Mouse (Mus musculus): Measurements from ENCODE around the gene Sypl. TPM values are rescaled to one million over a fixed set of nuclear protein-coding genes. Genes with fewer than 3 reads are reported as not detected.

Sypl gene
- 98.4 and 102 TPM in 2 replicates for polyA plus RNA-seq (2015; fragmentation: Nextera tagmentation; extraction: Ambion mirVana)

DNA sequence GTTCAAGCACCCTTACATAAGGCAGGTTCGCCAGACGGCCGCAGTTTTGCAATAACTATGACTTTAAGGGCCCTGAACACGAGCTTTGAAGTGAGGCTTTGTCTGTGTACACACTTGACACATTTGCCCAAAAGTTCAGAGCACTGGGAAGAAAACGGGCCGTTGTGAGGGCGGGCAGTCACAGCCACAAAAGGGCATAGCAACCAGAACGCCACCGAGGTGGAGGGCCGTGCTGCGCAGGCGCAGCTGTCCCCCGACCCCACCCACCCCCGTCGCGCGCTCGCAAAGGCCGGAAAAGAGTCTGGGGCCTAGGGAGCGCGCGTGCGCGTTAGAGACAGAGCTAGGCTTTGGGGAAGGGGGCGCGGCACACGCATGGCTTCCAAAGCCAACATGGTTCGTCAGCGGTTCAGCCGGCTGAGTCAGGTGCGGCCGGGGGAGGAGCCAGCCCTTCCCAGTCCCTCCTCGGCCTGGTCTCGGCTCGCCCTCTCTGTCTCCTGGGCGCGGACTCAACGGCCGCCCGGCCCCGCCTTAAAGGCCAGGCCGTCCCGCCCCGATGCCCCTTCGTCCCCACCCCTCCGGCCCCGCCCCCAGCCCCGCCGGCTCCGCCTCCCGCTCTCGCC is at the start of gene Sypl:
Gene Sypl, plus strand, starts transcription at position 296 of the 620 bp plus-strand sequence.
- 0% methylated on average over 52 of the region's 52 CpGs for WGBS
- no peaks in the 10 kb centered on the region for H3K9me3 ChIP-seq (replicated peaks)
- peak within 1 kb of the TSS; percentile 93 for H3K4me3 ChIP-seq
- H3K9ac ChIP-seq, result peak within 1 kb of the TSS; percentile 84
- peak within 1 kb of the TSS; percentile 71 for H3K4me2 ChIP-seq
- peak; percentile 99 for ATAC-seq (replicated peaks; ENCODE audit: insufficient number of reproducible peaks, insufficient read depth, low FRiP score, low read depth)
- H3K4me1 ChIP-seq (replicated peaks), result peaks cover 23% of the 10 kb centered on the region
- H3K36me3 ChIP-seq, result no peaks in the 10 kb centered on the region
- H3K27ac ChIP-seq, result peak within 1 kb of the TSS; percentile 100
- H3K27me3 ChIP-seq, result no peaks in the 10 kb centered on the region

DNA sequence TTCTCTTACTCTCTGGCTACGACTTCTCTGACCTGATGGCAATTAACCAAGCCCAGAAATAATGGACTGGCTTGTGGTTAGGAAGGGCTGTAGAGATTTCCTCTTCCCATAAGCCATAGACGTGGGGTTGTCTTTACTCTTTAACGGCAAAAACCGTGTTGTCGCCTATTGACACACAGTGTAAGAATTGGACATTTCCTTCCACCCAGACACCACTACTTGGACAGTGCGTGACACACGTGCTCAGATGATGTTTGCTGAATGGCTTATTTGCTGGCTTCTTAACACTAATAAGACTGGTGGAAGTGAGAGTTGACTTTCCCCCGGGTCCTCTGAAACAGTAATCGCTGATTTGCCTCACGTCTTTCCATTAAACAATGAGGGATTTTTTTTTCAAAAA is 44.0 kb upstream of the Sypl start:
- peaks cover 11% of the 10 kb centered on the region; the same call in 1 of the 2 replicates for H3K4me1 ChIP-seq (replicated peaks)
- H3K9me3 ChIP-seq (replicated peaks), result no peaks in the 10 kb centered on the region
- H3K27ac ChIP-seq, result no peak overlapping the region
- WGBS, result 54% methylated on average over 10 of the region's 10 CpGs
- H3K27me3 ChIP-seq, result peaks cover 5% of the 10 kb centered on the region; the same call in 1 of the 2 replicates
- H3K4me2 ChIP-seq, result no peak overlapping the region
- no peak overlapping the region for H3K4me3 ChIP-seq
- no peaks in the 10 kb centered on the region for H3K36me3 ChIP-seq
- no peak for ATAC-seq (replicated peaks; ENCODE audit: insufficient number of reproducible peaks, insufficient read depth, low FRiP score, low read depth)
- no peak overlapping the region for H3K9ac ChIP-seq

DNA sequence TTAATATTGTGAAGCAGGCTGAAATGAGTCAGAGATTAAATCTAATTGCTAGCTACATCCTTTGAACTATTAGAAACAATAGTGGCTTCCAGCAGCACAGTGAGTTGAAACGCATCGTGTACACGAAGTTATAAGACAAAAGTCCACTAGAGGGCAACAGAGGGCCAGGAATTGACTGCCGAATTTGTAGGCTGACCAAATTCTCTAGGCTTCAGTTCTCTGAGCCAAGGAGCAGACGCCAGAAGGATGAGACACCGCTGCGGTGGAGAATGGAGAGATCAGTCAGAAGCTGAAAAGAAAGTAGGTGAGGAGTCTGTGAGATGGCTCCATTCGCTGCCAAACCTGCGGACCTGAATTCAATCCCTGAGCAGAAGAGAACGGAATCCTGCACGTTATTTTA is 43.6 kb upstream of the Sypl start:
- H3K9ac ChIP-seq, result no peak overlapping the region
- H3K9me3 ChIP-seq (replicated peaks), result no peaks in the 10 kb centered on the region
- H3K36me3 ChIP-seq, result no peaks in the 10 kb centered on the region
- 14% methylated on average over 11 of the region's 11 CpGs for WGBS
- no peak for ATAC-seq (replicated peaks; ENCODE audit: insufficient number of reproducible peaks, insufficient read depth, low FRiP score, low read depth)
- H3K27ac ChIP-seq, result no peak overlapping the region
- H3K4me1 ChIP-seq (replicated peaks), result peaks cover 11% of the 10 kb centered on the region; the same call in 1 of the 2 replicates
- peak overlapping the region; percentile 53 for H3K4me2 ChIP-seq
- H3K4me3 ChIP-seq, result no peak overlapping the region
- H3K27me3 ChIP-seq, result peaks cover 5% of the 10 kb centered on the region; the same call in 1 of the 2 replicates

DNA sequence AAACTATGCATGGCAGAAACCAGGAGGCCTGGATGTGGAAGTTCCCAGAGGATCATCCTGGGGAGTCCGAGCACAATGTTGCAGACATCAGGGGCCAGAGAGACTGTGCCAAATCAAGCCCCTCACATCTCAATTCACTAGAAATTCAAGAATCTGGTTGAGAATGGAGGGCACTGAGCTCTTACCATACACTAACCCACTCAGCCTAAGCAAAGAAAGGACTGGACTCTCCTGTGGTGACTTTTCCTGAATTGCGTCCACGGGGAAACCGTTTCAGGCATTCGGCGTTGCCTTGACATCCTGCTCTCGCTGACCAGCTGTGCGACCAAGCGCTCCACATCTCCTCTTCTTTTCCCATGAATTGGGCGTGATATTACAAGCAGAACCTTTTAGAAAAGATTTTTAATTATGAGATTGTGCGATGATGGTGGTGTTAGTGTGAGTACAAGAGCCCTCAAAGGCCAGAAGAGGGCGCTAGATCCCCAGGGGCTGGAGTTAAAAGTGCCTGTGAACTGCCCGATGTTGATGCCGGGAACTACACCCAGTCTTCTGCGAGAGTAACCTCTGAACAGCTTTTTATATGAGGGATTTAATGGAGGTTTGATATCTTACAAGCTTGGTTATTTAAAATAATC is 43.0 kb upstream of the Sypl start:
- no peak overlapping the region for H3K27ac ChIP-seq
- H3K36me3 ChIP-seq, result no peaks in the 10 kb centered on the region
- H3K9me3 ChIP-seq (replicated peaks), result no peaks in the 10 kb centered on the region
- ATAC-seq (replicated peaks; ENCODE audit: insufficient number of reproducible peaks, insufficient read depth, low FRiP score, low read depth), result no peak
- no peak overlapping the region for H3K9ac ChIP-seq
- H3K27me3 ChIP-seq, result peaks cover 5% of the 10 kb centered on the region; the same call in 1 of the 2 replicates
- H3K4me3 ChIP-seq, result no peak overlapping the region
- 37% methylated on average over 15 of the region's 15 CpGs for WGBS
- peak overlapping the region; percentile 53 for H3K4me2 ChIP-seq
- H3K4me1 ChIP-seq (replicated peaks), result peaks cover 11% of the 10 kb centered on the region; the same call in 1 of the 2 replicates

DNA sequence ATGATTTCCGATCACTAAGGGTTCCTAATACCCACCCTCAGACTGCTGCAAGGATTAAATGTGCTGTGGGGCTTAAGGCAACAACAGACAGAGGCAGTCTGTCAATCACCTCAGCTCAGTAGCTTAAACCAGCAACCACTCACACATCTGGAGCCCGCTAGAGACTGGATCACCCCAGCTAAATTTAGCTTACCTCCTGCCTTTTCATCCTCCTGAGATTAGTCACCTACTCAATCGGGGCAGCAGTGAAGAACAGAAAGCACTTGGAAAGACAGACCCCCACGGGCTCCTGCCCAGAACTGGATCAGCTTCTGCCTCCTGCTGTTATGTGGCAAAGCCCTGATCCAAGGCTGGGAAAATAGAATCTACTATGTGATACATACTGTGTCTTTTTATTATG is 42.1 kb upstream of the Sypl start:
- Histone ChIP-seq H3K36me3 (no peaks in the 10 kb centered on the region), H3K9ac (no peak overlapping the region), H3K4me3 (no peak overlapping the region), H3K27ac (no peak overlapping the region), H3K4me1 (replicated peaks) (peaks cover 11% of the 10 kb centered on the region; the same call in 1 of the 2 replicates), H3K27me3 (peaks cover 5% of the 10 kb centered on the region; the same call in 1 of the 2 replicates), H3K4me2 (no peak overlapping the region), H3K9me3 (replicated peaks) (no peaks in the 10 kb centered on the region)
- WGBS, result 29% methylated on average over 4 of the region's 4 CpGs
- no peak for ATAC-seq (replicated peaks; ENCODE audit: insufficient number of reproducible peaks, insufficient read depth, low FRiP score, low read depth)

DNA sequence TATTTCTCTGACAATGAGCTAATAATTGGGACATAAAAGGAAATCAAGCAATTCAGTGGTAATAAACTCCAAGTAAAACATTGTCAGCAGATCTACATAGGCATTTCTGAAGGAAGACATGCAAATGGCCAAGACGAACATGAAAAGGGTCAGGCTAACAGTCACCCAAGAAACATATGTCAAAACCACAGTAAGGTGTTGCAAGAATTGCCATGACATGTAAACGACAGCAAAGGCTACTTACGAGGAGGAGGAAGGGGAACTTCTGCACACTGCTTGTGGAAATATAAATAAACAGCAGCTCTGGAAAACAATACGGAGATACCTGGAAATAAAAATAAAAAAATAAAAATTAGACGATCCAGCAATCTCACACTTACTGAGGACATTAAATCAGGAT is 40.9 kb upstream of the Sypl start:
- WGBS, result 62% methylated on average over 5 of the region's 5 CpGs
- ATAC-seq (replicated peaks; ENCODE audit: insufficient number of reproducible peaks, insufficient read depth, low FRiP score, low read depth), result no peak
- H3K9me3 ChIP-seq (replicated peaks), result no peaks in the 10 kb centered on the region
- H3K4me1 ChIP-seq (replicated peaks), result peaks cover 11% of the 10 kb centered on the region; the same call in 1 of the 2 replicates
- H3K9ac ChIP-seq, result no peak overlapping the region
- no peak overlapping the region for H3K4me2 ChIP-seq
- H3K4me3 ChIP-seq, result no peak overlapping the region
- no peak overlapping the region for H3K27ac ChIP-seq
- H3K27me3 ChIP-seq, result peaks cover 5% of the 10 kb centered on the region; the same call in 1 of the 2 replicates
- no peaks in the 10 kb centered on the region for H3K36me3 ChIP-seq

DNA sequence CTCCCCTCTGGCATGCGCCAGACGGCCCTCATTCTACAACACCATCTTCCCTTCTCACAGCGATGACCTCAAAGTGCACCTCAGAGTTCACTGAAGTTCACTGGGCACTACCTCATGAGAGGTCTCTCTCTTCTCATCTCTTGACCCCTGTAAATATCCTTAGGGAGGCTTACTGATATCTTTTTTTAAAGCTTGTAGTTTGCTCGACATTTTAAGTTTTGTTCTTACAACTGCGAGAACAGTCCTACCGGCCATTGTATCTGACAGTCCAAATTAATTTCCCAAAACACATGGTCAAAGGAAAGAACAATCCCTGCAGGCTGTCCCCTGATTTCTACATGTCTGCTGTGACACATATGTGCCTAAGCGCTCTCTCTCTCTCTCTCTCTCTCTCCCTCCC is 35.0 kb upstream of the Sypl start:
- Histone ChIP-seq H3K27me3 (no peaks in the 10 kb centered on the region), H3K27ac (no peak overlapping the region), H3K9me3 (replicated peaks) (no peaks in the 10 kb centered on the region), H3K4me2 (no peak overlapping the region), H3K36me3 (no peaks in the 10 kb centered on the region), H3K9ac (no peak overlapping the region), H3K4me1 (replicated peaks) (no peaks in the 10 kb centered on the region), H3K4me3 (no peak overlapping the region)
- no peak for ATAC-seq (replicated peaks; ENCODE audit: insufficient number of reproducible peaks, insufficient read depth, low FRiP score, low read depth)
- WGBS, result 73% methylated on average over 7 of the region's 7 CpGs

DNA sequence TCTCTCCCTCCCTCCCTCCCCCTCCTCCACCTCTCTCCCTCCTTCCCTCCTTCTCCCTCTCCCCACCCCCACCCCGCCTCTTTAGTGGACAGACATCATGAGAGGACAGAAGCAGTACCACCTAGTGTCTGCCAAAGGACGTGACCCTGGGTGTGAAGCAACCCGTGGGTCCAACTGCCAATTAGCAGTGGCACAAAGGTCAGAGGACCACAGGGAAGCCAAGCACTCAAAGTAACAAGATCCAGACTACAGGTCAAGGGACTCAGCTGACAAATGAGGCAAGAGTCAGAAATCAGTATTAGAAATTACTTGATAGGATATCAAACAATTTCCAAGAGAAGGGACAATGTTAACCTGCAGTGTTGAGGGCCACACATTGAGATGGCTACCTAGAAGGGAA is 34.6 kb upstream of the Sypl start:
- H3K27ac ChIP-seq, result no peak overlapping the region
- H3K36me3 ChIP-seq, result no peaks in the 10 kb centered on the region
- H3K9me3 ChIP-seq (replicated peaks), result no peaks in the 10 kb centered on the region
- 41% methylated on average over 3 of the region's 3 CpGs for WGBS
- H3K4me3 ChIP-seq, result no peak overlapping the region
- no peak overlapping the region for H3K4me2 ChIP-seq
- no peak for ATAC-seq (replicated peaks; ENCODE audit: insufficient number of reproducible peaks, insufficient read depth, low FRiP score, low read depth)
- no peaks in the 10 kb centered on the region for H3K4me1 ChIP-seq (replicated peaks)
- no peak overlapping the region for H3K9ac ChIP-seq
- no peaks in the 10 kb centered on the region for H3K27me3 ChIP-seq

DNA sequence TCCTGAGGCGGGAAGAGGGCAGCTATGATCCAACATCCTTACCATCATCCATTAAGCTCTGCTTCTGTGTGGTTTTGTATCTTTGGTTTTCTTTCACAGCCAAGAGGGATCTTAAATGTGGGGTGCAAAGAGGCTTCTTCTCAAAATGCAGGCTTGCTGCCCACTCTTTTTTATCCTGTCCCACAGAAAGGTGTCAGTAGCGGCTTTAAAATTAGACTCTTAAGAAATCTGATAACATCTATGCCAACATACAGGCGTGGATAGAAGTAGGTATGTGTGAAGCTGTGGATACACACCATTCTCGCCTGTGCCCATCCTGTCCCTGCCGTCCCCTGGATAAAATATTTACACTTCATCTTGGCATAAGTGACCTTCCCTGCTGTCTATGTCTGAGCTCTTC is 34.2 kb upstream of the Sypl start:
- Histone ChIP-seq H3K9me3 (replicated peaks) (no peaks in the 10 kb centered on the region), H3K4me1 (replicated peaks) (no peaks in the 10 kb centered on the region), H3K36me3 (no peaks in the 10 kb centered on the region), H3K27me3 (no peaks in the 10 kb centered on the region), H3K4me2 (no peak overlapping the region), H3K27ac (no peak overlapping the region), H3K9ac (no peak overlapping the region), H3K4me3 (no peak overlapping the region)
- no peak for ATAC-seq (replicated peaks; ENCODE audit: insufficient number of reproducible peaks, insufficient read depth, low FRiP score, low read depth)
- WGBS, result 71% methylated on average over 5 of the region's 5 CpGs

DNA sequence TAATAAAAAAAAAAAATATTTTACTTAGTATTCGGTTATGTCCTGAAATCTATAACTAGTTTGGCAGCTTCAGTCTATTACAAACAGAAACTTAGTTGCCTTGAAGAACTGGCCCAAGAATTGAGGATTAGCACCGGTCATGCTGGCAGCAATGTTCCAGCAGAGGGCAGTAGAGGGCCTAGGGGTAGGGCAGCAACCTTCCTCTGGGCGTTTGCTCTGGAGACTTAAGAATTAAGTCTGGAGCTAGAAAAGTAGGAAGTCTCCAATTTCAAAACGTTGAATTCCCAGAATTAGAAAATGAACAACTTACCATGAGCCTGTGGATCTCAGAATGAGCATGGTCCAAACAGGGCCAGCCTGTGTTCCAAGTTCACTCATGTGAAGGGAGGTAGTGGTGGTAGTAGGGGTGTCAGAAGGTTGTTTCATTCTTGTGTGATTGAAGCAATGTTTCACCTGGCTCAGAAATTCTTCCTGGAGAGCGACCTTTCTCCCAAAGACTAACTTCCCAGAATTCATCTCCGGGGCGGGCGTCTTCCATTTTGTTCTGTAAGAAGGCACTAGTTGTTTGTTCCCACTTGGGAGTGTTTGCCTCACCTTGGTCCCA is 33.4 kb upstream of the Sypl start:
- WGBS, result 64% methylated on average over 8 of the region's 8 CpGs
- H3K9ac ChIP-seq, result no peak overlapping the region
- no peaks in the 10 kb centered on the region for H3K4me1 ChIP-seq (replicated peaks)
- H3K4me2 ChIP-seq, result no peak overlapping the region
- no peaks in the 10 kb centered on the region for H3K9me3 ChIP-seq (replicated peaks)
- no peak for ATAC-seq (replicated peaks; ENCODE audit: insufficient number of reproducible peaks, insufficient read depth, low FRiP score, low read depth)
- no peaks in the 10 kb centered on the region for H3K36me3 ChIP-seq
- no peaks in the 10 kb centered on the region for H3K27me3 ChIP-seq
- no peak overlapping the region for H3K4me3 ChIP-seq
- no peak overlapping the region for H3K27ac ChIP-seq

DNA sequence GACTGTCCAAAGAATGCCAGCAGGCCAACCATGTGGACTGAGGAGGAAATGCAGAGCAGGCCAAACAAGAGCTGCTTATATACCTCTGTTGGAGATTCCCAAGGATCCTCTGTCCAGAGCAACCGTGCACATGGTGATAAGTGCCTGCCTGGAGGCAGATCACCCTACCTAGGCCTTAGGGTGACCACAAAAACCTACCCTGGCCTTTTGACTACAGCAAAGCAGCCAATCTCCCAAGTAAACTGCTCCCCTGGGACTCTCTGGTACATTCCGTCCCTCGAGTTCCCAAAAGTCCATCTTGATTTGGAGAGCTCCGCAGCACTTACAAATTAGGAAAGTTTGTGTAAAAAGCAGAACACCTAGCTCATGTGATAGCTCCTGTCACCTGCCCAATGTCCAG is 32.6 kb upstream of the Sypl start:
- peaks cover 3% of the 10 kb centered on the region for H3K4me1 ChIP-seq (replicated peaks)
- no peaks in the 10 kb centered on the region for H3K9me3 ChIP-seq (replicated peaks)
- no peaks in the 10 kb centered on the region for H3K27me3 ChIP-seq
- WGBS, result 75% methylated on average over 4 of the region's 4 CpGs
- H3K4me3 ChIP-seq, result no peak overlapping the region
- no peak for ATAC-seq (replicated peaks; ENCODE audit: insufficient number of reproducible peaks, insufficient read depth, low FRiP score, low read depth)
- H3K36me3 ChIP-seq, result no peaks in the 10 kb centered on the region
- H3K4me2 ChIP-seq, result no peak overlapping the region
- H3K9ac ChIP-seq, result no peak overlapping the region
- H3K27ac ChIP-seq, result no peak overlapping the region
